Mouse (Mus musculus) granulocyte monocyte progenitor cell, adult 5-6 weeks (primary cell): ENCODE results near the gene Cacna2d3. TPM values are rescaled to one million over a fixed set of nuclear protein-coding genes. Genes with fewer than 3 reads are reported as not detected.

Experiments used
- ATAC-seq: replicated peaks from 2 replicates; pipeline ENCODE4 v1.8.0; 2016; ENCODE audit warnings: mild to moderate bottlenecking, moderate TSS enrichment, inconsistent platforms; ENCODE audit not compliant: poor library complexity, severe bottlenecking
- total RNA-seq, 2 experiments: library from RNA; stranded (forward) in 1 of 2; stranded (reverse) in 1 of 2; fragments of 200-712, 200-1000 nt in 1 of 2; fragments of >200 nt in 1 of 2; fragmentation: Nextera tagmentation in 1 of 2; gene quantifications; 2 replicates each; pipeline ENCODE4 v1.2.3; 2014 to 2017

Gene Cacna2d3
- total RNA-seq, 2 experiments from 2014 or later = not detected

- ATAC-seq = no peak
Observed at GRCm38 (mm10) chr14:29498546-29499290, 222.9 kb downstream of the Cacna2d3 start.

- no peak for ATAC-seq
Observed at GRCm38 (mm10) chr14:29496552-29496951, 225.1 kb downstream of the Cacna2d3 start.

GRCm38 (mm10) chr14:29491786-29492185, 229.9 kb downstream of the Cacna2d3 start:
- ATAC-seq = no peak

GRCm38 (mm10) chr14:29485416-29485815, 236.2 kb downstream of the Cacna2d3 start:
- ATAC-seq = no peak

- ATAC-seq = no peak
Observed at GRCm38 (mm10) chr14:29478403-29478983, 243.2 kb downstream of the Cacna2d3 start.

- ATAC-seq = no peak
Observed at GRCm38 (mm10) chr14:29464277-29464676, 257.4 kb downstream of the Cacna2d3 start.

- ATAC-seq = no peak
Observed at GRCm38 (mm10) chr14:29449203-29449602, 272.5 kb downstream of the Cacna2d3 start.

- ATAC-seq = peak; percentile 55
Observed at GRCm38 (mm10) chr14:29443091-29444026, 278.3 kb downstream of the Cacna2d3 start.

GRCm38 (mm10) chr14:29442476-29442875, 279.2 kb downstream of the Cacna2d3 start:
- no peak for ATAC-seq

- no peak for ATAC-seq
Observed at GRCm38 (mm10) chr14:29438666-29439065, 283.0 kb downstream of the Cacna2d3 start.

- no peak for ATAC-seq
Observed at GRCm38 (mm10) chr14:29438251-29438650, 283.4 kb downstream of the Cacna2d3 start.

- ATAC-seq = no peak
Observed at GRCm38 (mm10) chr14:29435203-29435602, 286.5 kb downstream of the Cacna2d3 start.

GRCm38 (mm10) chr14:29433716-29434115, 287.9 kb downstream of the Cacna2d3 start:
- no peak for ATAC-seq

GRCm38 (mm10) chr14:29433076-29433714, 288.5 kb downstream of the Cacna2d3 start:
- ATAC-seq = no peak

- no peak for ATAC-seq
Observed at GRCm38 (mm10) chr14:29429788-29430187, 291.9 kb downstream of the Cacna2d3 start.

- no peak for ATAC-seq
Observed at GRCm38 (mm10) chr14:29425666-29426065, 296.0 kb downstream of the Cacna2d3 start.

GRCm38 (mm10) chr14:29425208-29425607, 296.5 kb downstream of the Cacna2d3 start:
- no peak for ATAC-seq

- ATAC-seq = no peak
Observed at GRCm38 (mm10) chr14:29405878-29406165, 315.8 kb downstream of the Cacna2d3 start.

- ATAC-seq = no peak
Observed at GRCm38 (mm10) chr14:29405125-29405877, 316.4 kb downstream of the Cacna2d3 start.
